In genomic region chr8:95302410-95302809, GRCm38 (mm10) we compare ENCODE assay signal across 8 mouse cellular contexts. TPM values are rescaled to one million over a fixed set of nuclear protein-coding genes. Genes with fewer than 3 reads are reported as not detected.
A peak's percentile ranks its signal among the peaks of the same experiment; 100 is the strongest.
DNase-seq lines count a peak whose midpoint lies in the region; ATAC-seq and TF ChIP-seq lines count a peak whose summit lies in the region.

No protein-coding gene starts in this region.

- no peak overlapping the region for H3K27ac ChIP-seq in cerebellum, adult 2 months (ENCODE audit: insufficient read depth, low read length)
- no peak overlapping the region for H3K27ac ChIP-seq in midbrain, embryonic 14.5 days (replicated peaks; ENCODE audit: low read depth, low read length)
- H3K27ac ChIP-seq in midbrain, embryonic 13.5 days, result no peak overlapping the region
- no peak overlapping the region for H3K27ac ChIP-seq in limb, embryonic 14.5 days (replicated peaks; ENCODE audit: low read depth, low read length)

- no peaks in the 10 kb centered on the region for H3K9me3 ChIP-seq in midbrain, embryonic 14.5 days (ENCODE audit: control insufficient read depth, low read length)
- no peaks in the 10 kb centered on the region for H3K9me3 ChIP-seq in midbrain, embryonic 13.5 days
- no peaks in the 10 kb centered on the region for H3K9me3 ChIP-seq in limb, embryonic 14.5 days (ENCODE audit: control insufficient read depth, low read length)

- no peaks in the 10 kb centered on the region for H3K4me1 ChIP-seq in cerebellum, adult 2 months (ENCODE audit: control insufficient read depth, insufficient read depth, low read length)
- 0 out of 2 replicates have a peak, but pooled peaks cover 5% of the 10 kb centered on the region for H3K4me1 ChIP-seq in midbrain, embryonic 14.5 days (ENCODE audit: control insufficient read depth, insufficient read depth, low read length)
- H3K4me1 ChIP-seq in midbrain, embryonic 13.5 days (replicated peaks), result no peaks in the 10 kb centered on the region
- H3K4me1 ChIP-seq in limb, embryonic 14.5 days (ENCODE audit: control insufficient read depth, insufficient read depth, low read length), result no peaks in the 10 kb centered on the region

- TF ChIP-seq POLR2A in cerebellum, adult 2 months (IDR thresholded peaks at IDR 0.05; ENCODE audit: borderline replicate concordance, insufficient read depth, low read length), result no peak
- TF ChIP-seq POLR2A in limb, embryonic 14.5 days (IDR thresholded peaks at IDR 0.05; ENCODE audit: borderline replicate concordance, extremely low read depth, insufficient read depth, insufficient read length), result no peak

- H3K4me2 ChIP-seq in midbrain, embryonic 14.5 days (ENCODE audit: low read length), result no peak overlapping the region
- H3K4me2 ChIP-seq in midbrain, embryonic 13.5 days (replicated peaks), result no peak overlapping the region
- H3K4me2 ChIP-seq in limb, embryonic 14.5 days (replicated peaks; ENCODE audit: low read depth, low read length, severe bottlenecking), result no peak overlapping the region

- H3K27me3 ChIP-seq in cerebellum, adult 2 months (ENCODE audit: control insufficient read depth, insufficient read depth, low read length), result no peaks in the 10 kb centered on the region
- H3K27me3 ChIP-seq in midbrain, embryonic 14.5 days (ENCODE audit: control insufficient read depth, insufficient read depth, low read length), result no peaks in the 10 kb centered on the region
- H3K27me3 ChIP-seq in midbrain, embryonic 13.5 days, result no peaks in the 10 kb centered on the region
- H3K27me3 ChIP-seq in limb, embryonic 14.5 days (ENCODE audit: control insufficient read depth, insufficient read depth, low read length), result no peaks in the 10 kb centered on the region

- no peaks in the 10 kb centered on the region for H3K36me3 ChIP-seq in midbrain, embryonic 14.5 days (ENCODE audit: control insufficient read depth, insufficient read depth, low read length)
- no peaks in the 10 kb centered on the region for H3K36me3 ChIP-seq in midbrain, embryonic 13.5 days
- H3K36me3 ChIP-seq in limb, embryonic 14.5 days (ENCODE audit: control insufficient read depth, insufficient read depth, low read length), result no peaks in the 10 kb centered on the region

- H3K4me3 ChIP-seq in cerebellum, adult 2 months (replicated peaks; ENCODE audit: insufficient read depth, low read depth, low read length), result no peak overlapping the region
- H3K4me3 ChIP-seq in midbrain, embryonic 14.5 days (replicated peaks; ENCODE audit: low read depth, low read length), result no peak overlapping the region
- no peak overlapping the region for H3K4me3 ChIP-seq in midbrain, embryonic 13.5 days (replicated peaks)
- no peak overlapping the region for H3K4me3 ChIP-seq in limb, embryonic 14.5 days (replicated peaks; ENCODE audit: low read length)

- peak; percentile 45; the same call in 1 of the 2 replicates for TF ChIP-seq CTCF in cerebellum, adult 2 months (IDR thresholded peaks at IDR 0.05; ENCODE audit: borderline replicate concordance, insufficient read depth, low read depth, low read length)

- DNase-seq in cerebellum, adult 2 months, result no peak
- DNase-seq in cerebellum, adult 9-10 months, result no peak
- DNase-seq in midbrain, embryonic 14.5 days, result peak; percentile 63
- DNase-seq in embryo, embryonic 10 days (ENCODE audit: low spot score), result peak; percentile 45
- peak; percentile 34 for DNase-seq in limb, embryonic 14.5 days (ENCODE audit: low spot score)
- DNase-seq in thymus, postnatal 4 days, result peak; percentile 75
- DNase-seq in natural killer cell, adult 2 months (ENCODE audit: low spot score in 2 of 2), result no peak

- no peak for ATAC-seq in midbrain, embryonic 14.5 days (ENCODE audit: low FRiP score, low TSS enrichment)
- ATAC-seq in midbrain, embryonic 13.5 days, result no peak
- ATAC-seq in limb, embryonic 14.5 days (ENCODE audit: low FRiP score, low read depth), result no peak

- no peak overlapping the region for H3K9ac ChIP-seq in midbrain, embryonic 14.5 days (replicated peaks; ENCODE audit: low read length)
- no peak overlapping the region for H3K9ac ChIP-seq in midbrain, embryonic 13.5 days (replicated peaks)
- no peak overlapping the region for H3K9ac ChIP-seq in limb, embryonic 14.5 days (ENCODE audit: low read depth, low read length, severe bottlenecking)

- 25% methylated on average over 5 of the region's 5 CpGs for WGBS in cerebellum, adult 2 months
- WGBS in midbrain, embryonic 14.5 days, result 22% methylated on average over 5 of the region's 5 CpGs
- 21% methylated on average over 5 of the region's 5 CpGs for WGBS in midbrain, embryonic 13.5 days
- 19% methylated on average over 5 of the region's 5 CpGs for WGBS in limb, embryonic 14.5 days

RNA-seq across cellular contexts. Expression of gene Cngb1, which starts 4.0 kb away (rescaled TPM):
- 0.41 and 0.54 TPM in 2 replicates for polyA plus RNA-seq in cerebellum, adult 2 months (2012; rRNA removed)
- polyA plus RNA-seq in midbrain, embryonic 14.5 days (2014; fragmentation: Nextera tagmentation; extraction: Ambion mirVana), result 0.47 and 0.59 TPM in 2 replicates
- 0.37 and 0.54 TPM in 2 replicates for polyA plus RNA-seq in midbrain, embryonic 13.5 days (2015; fragmentation: Nextera tagmentation; extraction: Ambion mirVana)
- polyA plus RNA-seq in limb, embryonic 14.5 days (2012; rRNA removed), result 0.24 and 0.67 TPM in 2 replicates
- polyA plus RNA-seq in limb, embryonic 14.5 days (2014; fragmentation: Nextera tagmentation; extraction: Ambion mirVana), result 0.52 and 0.55 TPM in 2 replicates

RNA-seq across cellular contexts. Expression of gene Tepp, which starts 8.0 kb away (rescaled TPM):
- 0.18 and 0.89 TPM in 2 replicates for polyA plus RNA-seq in cerebellum, adult 2 months (2012; rRNA removed)
- polyA plus RNA-seq in midbrain, embryonic 14.5 days (2014; fragmentation: Nextera tagmentation; extraction: Ambion mirVana), result 0.83 and 2.7 TPM in 2 replicates
- 0.70 TPM in 1 of 2 replicates, not detected in the other for polyA plus RNA-seq in midbrain, embryonic 13.5 days (2015; fragmentation: Nextera tagmentation; extraction: Ambion mirVana)
- polyA plus RNA-seq in limb, embryonic 14.5 days (2012; rRNA removed), result 0.85 and 1.3 TPM in 2 replicates
- 0.47 TPM in 1 of 2 replicates, not detected in the other for polyA plus RNA-seq in limb, embryonic 14.5 days (2014; fragmentation: Nextera tagmentation; extraction: Ambion mirVana)

RNA-seq across cellular contexts. Expression of gene Zfp319, which starts 29.3 kb away (rescaled TPM):
- polyA plus RNA-seq in cerebellum, adult 2 months (2012; rRNA removed), result 11.0 and 11.6 TPM in 2 replicates
- 15.9 and 17.9 TPM in 2 replicates for polyA plus RNA-seq in midbrain, embryonic 14.5 days (2014; fragmentation: Nextera tagmentation; extraction: Ambion mirVana)
- polyA plus RNA-seq in midbrain, embryonic 13.5 days (2015; fragmentation: Nextera tagmentation; extraction: Ambion mirVana), result 18.3 and 19.5 TPM in 2 replicates
- 13.8 and 17.4 TPM in 2 replicates for polyA plus RNA-seq in limb, embryonic 14.5 days (2012; rRNA removed)
- 8.4 and 9.2 TPM in 2 replicates for polyA plus RNA-seq in limb, embryonic 14.5 days (2014; fragmentation: Nextera tagmentation; extraction: Ambion mirVana)

RNA-seq across cellular contexts. Expression of gene Usb1, which starts 29.7 kb away (rescaled TPM):
- 12.4 and 14.2 TPM in 2 replicates for polyA plus RNA-seq in cerebellum, adult 2 months (2012; rRNA removed)
- 32.0 and 37.3 TPM in 2 replicates for polyA plus RNA-seq in midbrain, embryonic 14.5 days (2014; fragmentation: Nextera tagmentation; extraction: Ambion mirVana)
- 34.4 and 36.9 TPM in 2 replicates for polyA plus RNA-seq in midbrain, embryonic 13.5 days (2015; fragmentation: Nextera tagmentation; extraction: Ambion mirVana)
- polyA plus RNA-seq in limb, embryonic 14.5 days (2012; rRNA removed), result 46.6 and 61.0 TPM in 2 replicates
- polyA plus RNA-seq in limb, embryonic 14.5 days (2014; fragmentation: Nextera tagmentation; extraction: Ambion mirVana), result 34.7 and 38.0 TPM in 2 replicates

RNA-seq across cellular contexts. Expression of gene Mmp15, which starts 49.7 kb away (rescaled TPM):
- polyA plus RNA-seq in cerebellum, adult 2 months (2012; rRNA removed), result 10.6 and 12.1 TPM in 2 replicates
- polyA plus RNA-seq in midbrain, embryonic 14.5 days (2014; fragmentation: Nextera tagmentation; extraction: Ambion mirVana), result 17.8 and 19.1 TPM in 2 replicates
- polyA plus RNA-seq in midbrain, embryonic 13.5 days (2015; fragmentation: Nextera tagmentation; extraction: Ambion mirVana), result 12.1 and 15.3 TPM in 2 replicates
- polyA plus RNA-seq in limb, embryonic 14.5 days (2012; rRNA removed), result 12.6 and 16.9 TPM in 2 replicates
- polyA plus RNA-seq in limb, embryonic 14.5 days (2014; fragmentation: Nextera tagmentation; extraction: Ambion mirVana), result 10.5 and 11.8 TPM in 2 replicates

Comparison
In these comparisons a context has a peak if more than half of its experiments do, and no peak if none do; other contexts are left out.
1. DNase-seq: peak in midbrain, embryonic 14.5 days (single experiment), embryo, embryonic 10 days (single experiment), limb, embryonic 14.5 days (single experiment) and thymus, postnatal 4 days (single experiment); none in cerebellum, adult 2 months (0 of 2), cerebellum, adult 9-10 months (single experiment) and natural killer cell, adult 2 months (0 of 2).